Mouse (Mus musculus): ENCODE results near the gene Pif1. TPM values are rescaled to one million over a fixed set of nuclear protein-coding genes. Genes with fewer than 3 reads are reported as not detected.

Pif1 gene
- 0.16 TPM for polyA plus RNA-seq (2017; shearing (Covaris generic))

DNA sequence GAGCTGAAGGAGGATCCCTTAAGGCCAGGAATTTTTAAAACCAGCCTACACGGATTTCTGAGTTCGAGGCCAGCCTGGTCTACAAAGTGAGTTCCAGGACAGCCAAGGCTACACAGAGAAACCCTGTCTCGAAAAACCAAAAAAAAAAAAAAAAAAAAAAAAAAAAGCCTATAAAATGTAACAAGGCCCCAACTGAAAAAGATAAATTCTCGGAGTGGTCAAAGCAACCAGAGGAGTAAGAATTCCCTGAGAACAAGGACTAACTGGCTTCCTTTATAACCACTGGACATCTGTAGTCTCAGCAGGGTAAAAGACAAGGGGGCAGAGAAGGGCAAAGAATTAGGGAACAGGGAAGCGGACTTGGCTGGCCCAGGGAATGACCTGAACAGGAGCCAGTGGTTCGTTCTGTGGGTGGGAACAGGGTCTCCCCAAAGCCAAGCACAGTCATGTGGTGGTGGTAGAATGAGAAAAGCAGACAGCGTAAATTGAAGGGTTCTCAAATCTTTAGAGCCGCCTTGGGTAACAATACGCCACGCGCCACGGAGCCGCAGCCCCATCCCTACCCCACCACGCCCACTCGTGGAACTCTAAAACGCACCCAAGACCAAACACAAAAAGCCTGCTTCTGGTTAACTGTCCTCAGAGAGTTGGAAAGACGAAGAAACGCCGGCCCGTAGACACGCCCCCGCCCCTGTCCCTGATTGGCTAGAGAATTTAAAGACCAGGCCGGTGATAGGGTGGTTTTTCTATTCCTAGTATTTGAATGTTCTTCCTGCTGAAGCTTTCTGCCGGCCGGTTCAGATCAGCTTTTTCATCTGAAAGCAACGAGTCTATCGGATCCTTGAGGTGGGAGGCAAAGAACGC, at the start of gene Pif1:
Pif1 (plus strand) TSS at position 755 of the 864 bp plus-strand sequence.

GRCm38 (mm10) chr9:65579781-65580371, 7.1 kb upstream of the Pif1 start, which contains the start of gene Plekho2:
TSS of gene Plekho2 (minus strand) at chr9:65580040.

GRCm38 (mm10) chr9:65629025-65629766, 42.2 kb downstream of the Pif1 start, which contains the start of gene Rbpms2:
TSS of gene Rbpms2 (plus strand) at chr9:65629648.

Other genes with a start within 250 kb of the Pif1 start
- 24.2 TPM for gene Pdcd7, start 241.1 kb upstream of the Pif1 start, polyA plus RNA-seq (2017; shearing (Covaris generic))
- gene Ubap1l, start 226.1 kb upstream of the Pif1 start, polyA plus RNA-seq (2017; shearing (Covaris generic)), result not detected
- not detected for gene Kbtbd13, start 195.5 kb upstream of the Pif1 start, polyA plus RNA-seq (2017; shearing (Covaris generic))
- gene Rasl12, start 188.7 kb upstream of the Pif1 start, polyA plus RNA-seq (2017; shearing (Covaris generic)), result not detected
- gene Slc51b, start 164.2 kb upstream of the Pif1 start, polyA plus RNA-seq (2017; shearing (Covaris generic)), result not detected
- gene Mtfmt, start 151.4 kb upstream of the Pif1 start, polyA plus RNA-seq (2017; shearing (Covaris generic)), result 22.2 TPM
- 103 TPM for gene Spg21, start 126.2 kb upstream of the Pif1 start, polyA plus RNA-seq (2017; shearing (Covaris generic))
- not detected for gene Ankdd1a, start 67.0 kb upstream of the Pif1 start, polyA plus RNA-seq (2017; shearing (Covaris generic))
- 41.4 TPM for gene Plekho2, start 7.1 kb upstream of the Pif1 start, polyA plus RNA-seq (2017; shearing (Covaris generic))
- gene Rbpms2, start 42.5 kb downstream of the Pif1 start, polyA plus RNA-seq (2017; shearing (Covaris generic)), result 1.5 TPM
- gene Oaz2, start 80.8 kb downstream of the Pif1 start, polyA plus RNA-seq (2017; shearing (Covaris generic)), result 56.2 TPM
- gene Zfp609, start 240.4 kb downstream of the Pif1 start, polyA plus RNA-seq (2017; shearing (Covaris generic)), result 4.1 TPM

Data from effector memory CD4-positive, alpha-beta T cell, adult 7 months (primary cell).